Mouse (Mus musculus) skeletal muscle tissue, adult 2 months (tissue): ENCODE data around the gene Gm884.

Experiments used
- DNase-seq: peaks from one replicate; pipeline ENCODE4 v3.0.0-alpha.2; 2012; ENCODE audit warnings: low read depth, low spot score

Gene Gm884

GRCm38 (mm10) chr11:103621040-103621439, at the start of gene Gm884:
Gene Gm884, minus strand, starts transcription at chr11:103621140.
- no peak for DNase-seq

GRCm38 (mm10) chr11:103666907-103667426, 46.0 kb upstream of the Gm884 start:
- no peak for DNase-seq

GRCm38 (mm10) chr11:103666181-103666906, 45.4 kb upstream of the Gm884 start:
- no peak for DNase-seq

- DNase-seq, result no peak
Observed at GRCm38 (mm10) chr11:103665695-103666094, 44.8 kb upstream of the Gm884 start.

GRCm38 (mm10) chr11:103663119-103663518, 42.2 kb upstream of the Gm884 start:
- DNase-seq, result no peak

GRCm38 (mm10) chr11:103662546-103662945, 41.6 kb upstream of the Gm884 start:
- no peak for DNase-seq

GRCm38 (mm10) chr11:103661863-103662262, 40.9 kb upstream of the Gm884 start:
- DNase-seq, result no peak

GRCm38 (mm10) chr11:103658189-103658588, 37.2 kb upstream of the Gm884 start:
- DNase-seq, result no peak

- DNase-seq, result no peak
Observed at GRCm38 (mm10) chr11:103656520-103656919, 35.6 kb upstream of the Gm884 start.

- DNase-seq, result no peak
Observed at GRCm38 (mm10) chr11:103653359-103653965, 32.5 kb upstream of the Gm884 start.

GRCm38 (mm10) chr11:103651426-103651825, 30.5 kb upstream of the Gm884 start:
- no peak for DNase-seq

- no peak for DNase-seq
Observed at GRCm38 (mm10) chr11:103649983-103650493, 29.1 kb upstream of the Gm884 start.

GRCm38 (mm10) chr11:103649301-103649982, 28.5 kb upstream of the Gm884 start, which contains the start of gene Rprml:
Gene Rprml, plus strand, starts transcription at chr11:103649570.
- DNase-seq, result no peak

GRCm38 (mm10) chr11:103648656-103649055, 27.7 kb upstream of the Gm884 start:
- DNase-seq, result no peak

- DNase-seq, result no peak
Observed at GRCm38 (mm10) chr11:103647921-103648620, 27.1 kb upstream of the Gm884 start.

GRCm38 (mm10) chr11:103646301-103646700, 25.4 kb upstream of the Gm884 start:
- DNase-seq, result no peak

- no peak for DNase-seq
Observed at GRCm38 (mm10) chr11:103645731-103646130, 24.8 kb upstream of the Gm884 start.

GRCm38 (mm10) chr11:103643211-103643610, 22.3 kb upstream of the Gm884 start:
- no peak for DNase-seq

- DNase-seq, result peak; percentile 31
Observed at GRCm38 (mm10) chr11:103639407-103639946, 18.5 kb upstream of the Gm884 start.

- DNase-seq, result no peak
Observed at GRCm38 (mm10) chr11:103638790-103639189, 17.9 kb upstream of the Gm884 start, which contains the start of gene Lyzl6. Gene Lyzl6, minus strand, starts transcription at chr11:103638890.

- DNase-seq, result no peak
Observed at GRCm38 (mm10) chr11:103636261-103636660, 15.3 kb upstream of the Gm884 start.
